Mouse (Mus musculus) ES-Bruce4 (cell line): ENCODE results near the gene Uhrf1.
"Not testable (repeated sequence)": the region's sequence is repeated elsewhere in the genome, so short reads cannot be mapped to it uniquely, and the experiment has no call there.

Experiments used
- CTCF ChIP-seq: IDR thresholded peaks from one replicate; pipeline ENCODE4 v1.8.1; 2011; ENCODE audit warnings: low read depth, low read length
- EP300 ChIP-seq: IDR thresholded peaks from 2 replicates; pipeline ENCODE4 v1.6.1; 2011; ENCODE audit warnings: low read depth, low read length; ENCODE audit not compliant: insufficient read depth
- POLR2A ChIP-seq: IDR thresholded peaks from one replicate; pipeline ENCODE4 v1.8.1; 2011; ENCODE audit warnings: low read length; ENCODE audit not compliant: insufficient read depth

DNA sequence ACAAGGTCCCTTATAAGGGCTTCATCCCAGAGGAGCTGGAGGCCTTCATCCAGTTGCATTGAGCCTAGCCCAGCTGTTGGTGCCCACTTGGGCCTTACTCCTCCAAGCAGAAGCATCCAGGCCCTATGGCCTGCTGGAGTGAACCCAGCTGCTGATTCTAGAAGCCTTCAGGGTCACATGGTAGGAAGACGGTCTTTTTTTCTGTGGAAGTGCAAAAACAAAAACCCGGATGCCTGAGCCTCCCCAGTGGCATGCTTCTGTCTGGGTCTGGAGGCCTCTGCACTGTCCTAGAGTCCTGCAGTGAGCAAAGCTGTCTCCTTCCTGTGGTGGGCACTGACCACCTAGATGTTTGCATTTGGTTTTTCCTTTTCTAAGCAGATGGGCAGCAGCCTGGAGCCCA, 44.3 kb upstream of the Uhrf1 start:
- TF ChIP-seq CTCF, POLR2A, EP300: not testable (repeated sequence)
